Mouse (Mus musculus): ENCODE results near the gene Dnah12.
"Not testable (repeated sequence)": the region's sequence is repeated elsewhere in the genome, so short reads cannot be mapped to it uniquely, and the experiment has no call there.

The Dnah12 gene

GRCm38 (mm10) chr14:26705246-26705645 lies 12.2 kb downstream of the Dnah12 start:
- in situ Hi-C loops (cut with MboI, MseI): not testable (repeated sequence)

DNA sequence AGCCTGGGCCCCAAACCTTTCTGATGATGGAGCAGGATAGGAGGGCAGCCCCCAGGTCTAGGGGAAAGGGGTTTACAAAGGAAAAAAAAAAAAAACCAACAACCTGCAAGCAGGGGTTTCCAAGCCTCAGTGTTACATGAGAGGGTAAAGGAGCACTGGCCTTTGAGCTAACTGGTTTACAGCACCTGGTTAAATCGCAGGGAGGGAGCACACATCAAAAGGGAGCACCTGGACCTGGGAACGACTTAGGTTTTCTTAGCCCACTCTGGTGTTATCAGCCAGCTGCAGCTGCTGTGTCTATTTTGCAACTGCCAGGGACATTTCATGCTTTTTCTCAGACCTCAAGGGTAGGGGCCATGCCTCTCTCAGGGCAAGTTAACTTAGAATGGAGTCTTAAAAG lies 26.6 kb downstream of the Dnah12 start:
- in situ Hi-C loops (cut with MboI, MseI): not testable (repeated sequence)

DNA sequence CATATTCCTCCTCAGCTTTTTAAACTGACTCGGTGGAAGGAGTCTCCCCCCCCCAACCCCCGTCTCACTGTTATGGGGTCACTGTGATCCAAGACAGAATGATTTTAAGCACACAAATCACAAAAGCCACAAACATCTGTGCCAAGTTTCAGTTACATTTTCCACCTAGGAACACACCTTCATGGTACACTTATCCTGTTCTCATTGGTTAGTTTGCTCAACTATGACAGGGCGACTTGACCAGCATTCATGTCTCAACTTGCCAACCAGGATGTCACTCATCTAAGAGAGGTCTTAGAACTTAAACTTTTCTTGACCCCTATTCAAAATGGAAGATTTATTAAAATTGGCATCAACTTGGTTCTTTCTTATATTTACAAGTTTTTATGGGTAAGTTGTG lies 31.8 kb downstream of the Dnah12 start:
- in situ Hi-C loops (cut with MboI, MseI): loop anchor here (5.0 kb wide), 1 partner anchor 48 kb away; no protein-coding TSS in a partner anchor

GRCm38 (mm10) chr14:26758566-26758965 lies 65.5 kb downstream of the Dnah12 start:
- in situ Hi-C loops (cut with MboI, MseI): no loop called here

DNA sequence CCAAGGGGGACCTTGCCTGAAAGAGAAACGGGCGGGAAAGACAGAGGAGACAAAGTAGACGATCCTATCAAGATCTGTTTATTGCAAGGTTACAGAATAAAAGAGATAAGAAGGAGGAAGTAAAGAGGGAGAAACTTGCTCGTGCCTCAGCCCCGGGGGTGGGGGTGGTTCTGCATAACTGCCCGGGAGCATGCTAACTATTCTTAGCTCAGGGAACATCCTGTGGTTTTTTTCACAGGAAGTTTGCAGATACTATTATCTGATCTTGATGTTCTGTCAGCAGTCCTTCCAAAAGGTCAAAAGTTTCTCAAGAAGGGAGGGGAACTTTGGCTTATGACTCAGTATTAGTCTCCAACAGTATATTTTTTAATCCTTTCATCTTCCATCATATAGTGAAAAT lies 71.8 kb downstream of the Dnah12 start:
- in situ Hi-C loops (cut with MboI, MseI): no loop called here

- in situ Hi-C loops (cut with MboI, MseI): no loop called here
These were observed 75.1 kb downstream of the Dnah12 start for GRCm38 (mm10) chr14:26768195-26768594.

DNA sequence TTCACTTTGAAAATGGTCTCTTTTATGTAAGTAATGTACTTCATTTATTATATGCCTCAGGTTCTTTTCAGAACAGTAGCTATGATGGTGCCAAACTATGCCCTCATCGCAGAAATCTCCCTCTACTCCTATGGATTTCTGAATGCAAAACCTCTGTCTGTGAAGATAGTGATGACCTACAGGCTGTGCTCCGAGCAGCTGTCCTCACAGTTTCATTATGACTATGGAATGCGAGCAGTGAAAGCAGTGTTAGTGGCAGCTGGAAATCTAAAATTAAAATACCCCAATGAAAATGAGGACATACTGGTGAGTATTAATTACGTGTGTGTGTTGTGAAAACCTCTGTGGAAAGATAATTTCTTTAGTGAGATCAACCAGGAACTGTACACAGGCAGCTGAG lies 80.5 kb downstream of the Dnah12 start:
- in situ Hi-C loops (cut with MboI, MseI): no loop called here

- in situ Hi-C loops (cut with MboI, MseI): loop anchor here (10.0 kb wide), 1 partner anchor 671 kb away; no protein-coding TSS in a partner anchor
These were observed 90.7 kb downstream of the Dnah12 start for GRCm38 (mm10) chr14:26783731-26784130.

- in situ Hi-C loops (cut with MboI, MseI): loop anchor here (10.0 kb wide), 1 partner anchor 669 kb away; no protein-coding TSS in a partner anchor
These were observed 92.6 kb downstream of the Dnah12 start for GRCm38 (mm10) chr14:26785695-26786094.

DNA sequence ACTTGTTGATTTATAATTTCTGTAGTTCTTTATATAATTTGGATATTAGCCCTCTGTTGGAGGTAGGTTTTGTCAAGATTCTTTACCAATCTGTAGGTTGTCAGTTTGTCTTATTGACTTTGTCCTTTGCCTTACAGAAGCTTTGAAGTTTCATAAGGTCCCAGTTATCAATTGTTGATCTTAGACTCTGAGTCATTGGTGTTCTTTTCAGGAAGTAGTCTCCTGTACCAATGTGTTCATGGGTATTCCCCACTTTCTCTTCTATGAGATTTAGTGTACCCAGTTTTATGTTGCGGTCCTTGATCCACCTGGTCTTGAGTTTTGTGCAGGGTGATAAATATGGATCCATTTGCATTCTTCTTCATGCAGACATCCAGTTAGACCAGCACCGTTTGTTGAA lies 101.4 kb downstream of the Dnah12 start:
- in situ Hi-C loops (cut with MboI, MseI): no loop called here

GRCm38 (mm10) chr14:26798330-26798729 lies 105.3 kb downstream of the Dnah12 start:
- in situ Hi-C loops (cut with MboI, MseI): no loop called here

DNA sequence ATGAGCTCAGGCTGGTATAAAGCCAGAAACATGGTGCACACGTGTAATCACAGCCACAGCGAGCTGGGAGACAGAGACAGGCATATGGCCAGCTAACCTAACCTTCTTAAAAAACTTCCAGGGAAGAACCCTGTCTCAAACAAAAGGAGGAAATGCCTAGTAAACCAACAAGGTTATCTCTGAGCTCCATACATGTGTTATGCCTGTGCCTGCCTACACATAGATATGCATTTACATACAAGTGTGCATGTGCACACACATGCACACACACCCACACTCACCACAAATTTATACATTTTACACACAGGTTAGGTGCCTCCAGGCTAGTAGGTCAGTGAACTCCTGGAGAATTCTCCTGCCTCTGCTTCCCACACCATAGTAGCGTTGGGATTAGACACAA lies 106.2 kb downstream of the Dnah12 start:
- in situ Hi-C loops (cut with MboI, MseI): no loop called here

- in situ Hi-C loops (cut with MboI, MseI): no loop called here
These were observed 112.4 kb downstream of the Dnah12 start for GRCm38 (mm10) chr14:26805500-26805899.

GRCm38 (mm10) chr14:26812734-26813133 lies 119.7 kb downstream of the Dnah12 start:
- in situ Hi-C loops (cut with MboI, MseI): no loop called here

DNA sequence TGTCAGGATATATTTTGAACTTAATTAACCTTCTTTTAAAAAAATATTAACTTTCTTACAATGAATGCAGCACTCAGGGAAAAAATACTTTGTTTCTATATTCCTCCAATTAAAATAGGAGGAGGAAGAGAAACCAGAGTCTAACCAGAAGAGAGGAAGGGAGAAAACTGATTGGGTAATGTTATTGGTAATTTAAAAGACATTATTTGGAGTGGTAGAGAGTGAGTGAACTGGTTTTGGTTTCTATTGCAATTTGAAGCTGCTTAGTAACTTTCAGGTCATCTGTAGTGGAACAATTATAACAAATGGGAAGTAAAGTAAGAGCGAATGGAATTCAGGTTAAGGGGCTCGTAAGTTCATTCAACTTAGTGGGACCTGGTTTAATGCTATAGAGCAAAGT lies 120.8 kb downstream of the Dnah12 start:
- in situ Hi-C loops (cut with MboI, MseI): no loop called here

GRCm38 (mm10) chr14:26814908-26815307 lies 121.8 kb downstream of the Dnah12 start:
- in situ Hi-C loops (cut with MboI, MseI): no loop called here

DNA sequence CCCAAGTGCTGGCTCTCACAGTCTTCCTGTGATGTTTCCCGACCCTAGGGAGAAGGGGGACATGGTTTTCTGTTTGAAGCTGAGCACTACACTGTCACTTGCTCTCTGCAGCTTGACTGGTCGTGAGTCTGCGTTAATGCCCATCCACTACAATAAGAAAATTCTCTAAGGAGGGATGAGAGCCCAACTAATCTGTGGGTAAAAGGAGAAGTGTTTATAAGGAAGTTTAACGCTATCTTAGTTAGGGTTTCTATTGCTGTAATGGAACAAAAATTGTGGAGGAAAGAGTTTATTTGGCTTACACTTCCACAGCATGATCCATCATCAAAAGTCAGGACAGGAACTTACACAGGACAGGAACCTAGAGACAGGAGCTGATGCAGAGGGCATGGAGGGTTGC lies 123.7 kb downstream of the Dnah12 start:
- in situ Hi-C loops (cut with MboI, MseI): no loop called here

- in situ Hi-C loops (cut with MboI, MseI): no loop called here
These were observed 132.9 kb downstream of the Dnah12 start for GRCm38 (mm10) chr14:26826020-26826419.

DNA sequence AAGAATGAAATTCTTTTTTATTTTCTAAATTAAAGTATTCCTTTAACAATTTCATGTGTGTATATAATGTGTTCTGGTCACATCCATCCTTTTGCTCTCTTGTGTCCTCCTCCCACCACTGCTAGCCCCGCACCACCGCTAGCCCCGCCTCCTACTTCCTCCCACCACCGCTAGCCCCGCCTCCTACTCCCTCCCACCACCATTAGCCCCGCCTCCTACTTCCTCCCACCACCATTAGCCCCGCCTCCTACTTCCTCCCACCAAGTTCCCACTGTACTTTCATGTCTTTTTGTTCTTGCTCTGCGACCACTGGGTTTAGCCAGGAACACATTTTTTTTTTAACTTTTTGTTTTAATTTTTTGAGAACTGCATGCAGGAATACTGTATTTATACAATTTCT lies 160.0 kb downstream of the Dnah12 start:
- in situ Hi-C loops (cut with MboI, MseI): no loop called here

GRCm38 (mm10) chr14:26854066-26854465 lies 161.0 kb downstream of the Dnah12 start:
- in situ Hi-C loops (cut with MboI, MseI): no loop called here

DNA sequence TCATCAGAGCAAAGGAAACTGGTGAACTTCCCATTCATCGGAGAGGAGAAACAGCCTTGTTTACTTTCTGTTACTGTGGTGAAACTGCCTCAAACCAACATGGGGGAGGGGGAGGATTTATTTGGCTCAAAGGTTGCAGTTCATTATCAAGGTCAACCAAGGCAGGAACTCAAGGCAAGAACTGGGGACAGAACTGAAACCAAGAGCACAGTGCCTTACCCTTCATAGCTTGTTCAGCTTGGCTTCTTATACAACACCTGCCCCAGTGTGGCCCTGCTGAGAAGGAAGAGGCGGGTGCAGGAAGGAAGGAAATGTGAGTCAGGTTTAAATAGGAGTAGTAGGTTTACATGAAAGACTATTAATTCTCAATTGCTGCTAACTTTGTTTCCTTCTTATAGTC lies 165.3 kb downstream of the Dnah12 start:
- in situ Hi-C loops (cut with MboI, MseI): no loop called here

- in situ Hi-C loops (cut with MboI, MseI): no loop called here
These were observed 165.9 kb downstream of the Dnah12 start for GRCm38 (mm10) chr14:26859024-26859423.

DNA sequence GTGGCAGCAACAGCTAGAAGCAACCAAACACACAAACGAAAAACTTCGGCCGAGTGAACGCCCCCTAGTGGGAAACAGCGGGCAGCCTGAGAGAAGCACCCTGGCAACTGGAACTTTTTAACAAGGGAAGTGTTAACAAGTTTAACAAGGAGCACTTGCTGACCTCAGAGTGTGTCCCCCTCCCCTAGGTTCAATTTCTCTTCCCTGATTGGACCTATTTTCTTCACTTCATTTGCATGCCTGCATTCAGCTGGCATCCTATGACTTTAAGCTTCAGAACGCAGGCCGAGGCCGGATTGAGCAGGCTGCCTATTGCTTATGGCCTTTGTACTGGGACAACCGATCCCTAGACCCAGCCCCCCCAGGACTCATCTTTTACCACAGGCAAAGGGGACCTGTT lies 174.3 kb downstream of the Dnah12 start:
- in situ Hi-C loops (cut with MboI, MseI): no loop called here

DNA sequence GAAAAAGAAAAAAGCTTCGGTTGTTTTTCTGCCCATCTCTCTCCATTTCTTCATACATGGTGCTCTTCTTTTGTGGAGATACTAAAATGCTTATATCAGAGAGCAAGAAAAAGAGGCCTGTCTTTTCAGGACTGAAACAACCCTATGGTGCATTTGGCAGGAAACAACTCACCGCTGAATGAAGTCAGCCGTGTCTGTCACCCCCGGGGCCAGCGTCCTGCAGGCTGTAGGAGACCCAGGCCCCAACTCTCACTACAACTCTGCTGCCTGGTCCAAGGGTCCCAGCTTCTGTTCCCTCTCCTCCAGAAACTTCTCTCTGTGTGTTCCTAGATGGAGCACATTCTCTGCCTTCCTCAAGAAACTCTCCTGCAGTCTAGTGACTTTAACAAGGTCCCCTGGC lies 175.2 kb downstream of the Dnah12 start:
- in situ Hi-C loops (cut with MboI, MseI): no loop called here

All from regulatory T cell (primary cell).